Mouse (Mus musculus) cortical plate, adult 2 months (tissue): ENCODE results near the gene Harbi1.

Experiments used
- CTCF ChIP-seq: fragments of 200-500 bp; IDR thresholded peaks from 2 replicates; pipeline ENCODE4 v1.5.1; 2011; ENCODE audit warnings: mild to moderate bottlenecking, control low read depth, low read length; ENCODE audit not compliant: insufficient read depth; ENCODE audit errors: extremely low read depth
- POLR2A ChIP-seq: fragments of 200-500 bp; IDR thresholded peaks from 2 replicates; pipeline ENCODE4 v1.6.1; 2011; ENCODE audit warnings: mild to moderate bottlenecking, low read length, control low read depth; ENCODE audit not compliant: insufficient read depth; ENCODE audit errors: extremely low read depth

DNA sequence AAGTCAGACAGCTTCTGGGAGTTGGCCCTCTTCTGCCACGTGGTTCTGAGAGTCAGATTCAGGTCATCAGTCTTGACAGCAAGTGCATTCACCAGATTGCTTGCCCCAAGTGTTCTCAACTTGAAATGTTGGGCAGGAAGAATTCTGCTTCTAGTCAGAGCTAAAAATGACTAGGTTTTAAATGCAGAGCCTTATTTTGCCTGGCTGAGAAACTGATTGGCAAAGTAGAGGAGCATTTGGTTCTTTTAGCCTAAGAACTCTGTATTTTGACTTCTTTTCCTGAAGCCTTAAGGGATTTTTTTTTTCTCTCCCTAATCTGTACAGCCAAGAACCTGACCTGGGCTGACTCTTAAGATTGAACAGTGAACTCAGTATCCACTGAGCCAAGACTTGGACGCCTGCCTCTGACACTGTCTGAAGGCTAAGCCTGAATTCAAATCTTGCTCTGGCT, 39.2 kb downstream of the Harbi1 start:
- TF ChIP-seq CTCF = no peak
- TF ChIP-seq POLR2A = no peak
